Mouse (Mus musculus): ENCODE results near the gene Cdcp2. TPM values are rescaled to one million over a fixed set of nuclear protein-coding genes. Genes with fewer than 3 reads are reported as not detected.
A peak's percentile ranks its signal among the peaks of the same experiment; 100 is the strongest.
"Not testable (repeated sequence)": the region's sequence is repeated elsewhere in the genome, so short reads cannot be mapped to it uniquely, and the experiment has no call there.

Gene Cdcp2
- polyA plus RNA-seq, 1 experiment from 2014 or later: not detected

DNA sequence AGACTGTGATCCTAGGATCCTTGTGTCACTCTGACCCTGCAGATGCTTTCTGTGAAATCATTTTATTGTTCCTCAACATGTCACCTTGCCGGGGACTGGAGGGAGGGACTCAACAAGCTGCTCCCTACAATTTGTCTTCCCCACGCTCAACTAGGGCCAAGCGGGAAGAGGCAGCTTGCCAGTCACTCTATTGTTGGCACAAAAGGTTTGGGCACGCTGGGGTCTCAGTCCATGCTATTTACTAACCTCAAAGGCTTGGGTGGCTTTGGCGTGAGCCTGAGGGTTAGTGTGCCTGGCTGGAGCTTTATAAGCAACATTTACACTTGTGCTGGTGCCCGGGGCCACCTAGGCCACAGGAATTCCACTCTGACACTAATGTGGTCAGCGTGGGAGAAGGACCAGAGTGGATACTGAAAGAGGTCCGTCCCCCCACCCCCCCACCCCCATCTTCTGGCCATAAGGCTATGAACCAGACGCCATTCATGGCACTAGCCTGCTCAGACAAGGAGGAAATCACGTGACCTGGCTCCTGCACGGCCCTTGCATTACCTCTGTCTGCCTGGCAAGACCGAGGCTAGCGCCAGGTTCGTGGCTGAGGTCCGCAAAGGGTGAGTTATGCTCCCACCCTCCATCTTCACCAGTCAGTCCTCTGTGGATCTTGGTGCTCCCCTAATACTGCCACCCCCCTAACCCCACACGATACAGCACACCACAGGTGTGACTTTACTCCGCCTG, 2.3 kb downstream of the Cdcp2 start:
- WGBS: 73% methylated on average over 17 of the region's 17 CpGs
- Histone ChIP-seq H3K36me3 (ENCODE audit: control insufficient read depth, insufficient read depth, low read length) (no peaks in the 10 kb centered on the region), H3K4me1 (replicated peaks; ENCODE audit: control insufficient read depth, insufficient read depth, low read length) (peaks cover 3% of the 10 kb centered on the region), H3K27ac (ENCODE audit: low read depth, low read length) (no peak overlapping the region), H3K9ac (ENCODE audit: low read depth, low read length) (no peak overlapping the region), H3K9me3 (ENCODE audit: control insufficient read depth, low read length) (no peaks in the 10 kb centered on the region), H3K4me3 (ENCODE audit: low read depth, low read length) (no peak overlapping the region), H3K27me3 (replicated peaks; ENCODE audit: control insufficient read depth, insufficient read depth, low read length) (no peaks in the 10 kb centered on the region), H3K4me2 (no peak overlapping the region)
- DNase-seq (ENCODE audit: low spot score) (no peak), ATAC-seq (replicated peaks; ENCODE audit: low FRiP score) (no peak)

DNA sequence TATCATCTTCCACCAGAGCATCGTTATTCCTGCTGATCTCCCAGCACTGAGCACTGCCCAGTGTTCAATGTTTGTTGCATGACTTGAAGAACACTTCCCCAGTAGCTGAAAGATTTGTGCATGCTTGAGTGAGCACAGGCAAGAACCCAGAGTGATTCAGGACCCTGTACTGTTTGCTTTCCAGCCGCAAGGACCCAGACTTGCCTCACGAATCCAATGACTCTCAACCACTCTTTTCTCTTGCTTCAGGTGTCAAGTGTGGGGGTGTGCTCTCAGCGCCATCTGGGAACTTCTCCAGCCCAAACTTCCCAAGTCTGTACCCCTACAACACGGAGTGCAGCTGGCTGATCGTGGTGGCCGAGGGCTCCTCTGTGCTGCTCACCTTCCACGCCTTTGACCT, 5.5 kb downstream of the Cdcp2 start:
- H3K4me1 ChIP-seq (replicated peaks; ENCODE audit: control insufficient read depth, insufficient read depth, low read length): no peaks in the 10 kb centered on the region; the same call in 1 of the 2 replicates
- no peak overlapping the region for H3K9ac ChIP-seq (ENCODE audit: low read depth, low read length)
- DNase-seq (ENCODE audit: low spot score) (no peak), ATAC-seq (replicated peaks; ENCODE audit: low FRiP score) (no peak)
- no peak overlapping the region for H3K4me3 ChIP-seq (ENCODE audit: low read depth, low read length)
- no peaks in the 10 kb centered on the region for H3K9me3 ChIP-seq (ENCODE audit: control insufficient read depth, low read length)
- 74% methylated on average over 8 of the region's 8 CpGs for WGBS
- no peaks in the 10 kb centered on the region for H3K27me3 ChIP-seq (replicated peaks; ENCODE audit: control insufficient read depth, insufficient read depth, low read length)
- no peak overlapping the region for H3K27ac ChIP-seq (ENCODE audit: low read depth, low read length)
- H3K36me3 ChIP-seq (ENCODE audit: control insufficient read depth, insufficient read depth, low read length): no peaks in the 10 kb centered on the region
- no peak overlapping the region for H3K4me2 ChIP-seq

DNA sequence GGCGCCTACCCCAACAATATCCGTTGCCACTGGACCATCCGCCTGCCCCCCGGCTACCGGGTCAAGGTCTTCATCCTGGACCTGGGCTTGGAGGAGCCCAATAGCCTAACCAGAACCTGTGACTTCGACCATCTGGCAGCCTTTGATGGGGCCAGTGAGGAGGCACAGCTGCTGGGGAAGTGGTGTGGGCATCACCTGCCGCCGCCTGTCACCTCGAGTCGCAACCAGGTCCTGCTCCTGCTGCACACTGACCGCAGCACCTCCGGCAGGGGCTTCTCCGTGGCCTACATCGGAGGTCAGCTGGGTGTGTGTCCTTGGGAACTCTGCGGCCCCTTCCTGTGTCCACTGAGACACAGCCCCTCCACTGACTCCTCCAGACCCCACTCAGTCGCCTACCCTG, 10.1 kb downstream of the Cdcp2 start:
- H3K27me3 ChIP-seq (replicated peaks; ENCODE audit: control insufficient read depth, insufficient read depth, low read length): no peaks in the 10 kb centered on the region
- H3K4me1 ChIP-seq (replicated peaks; ENCODE audit: control insufficient read depth, insufficient read depth, low read length): no peaks in the 10 kb centered on the region; the same call in 1 of the 2 replicates
- no peak overlapping the region for H3K4me3 ChIP-seq (ENCODE audit: low read depth, low read length)
- H3K4me2 ChIP-seq: no peak overlapping the region
- ATAC-seq (replicated peaks; ENCODE audit: low FRiP score) (no peak), DNase-seq (ENCODE audit: low spot score) (no peak)
- no peak overlapping the region for H3K9ac ChIP-seq (ENCODE audit: low read depth, low read length)
- H3K9me3 ChIP-seq (ENCODE audit: control insufficient read depth, low read length): no peaks in the 10 kb centered on the region
- WGBS: 86% methylated on average over 16 of the region's 16 CpGs
- H3K36me3 ChIP-seq (ENCODE audit: control insufficient read depth, insufficient read depth, low read length): no peaks in the 10 kb centered on the region
- no peak overlapping the region for H3K27ac ChIP-seq (ENCODE audit: low read depth, low read length)

DNA sequence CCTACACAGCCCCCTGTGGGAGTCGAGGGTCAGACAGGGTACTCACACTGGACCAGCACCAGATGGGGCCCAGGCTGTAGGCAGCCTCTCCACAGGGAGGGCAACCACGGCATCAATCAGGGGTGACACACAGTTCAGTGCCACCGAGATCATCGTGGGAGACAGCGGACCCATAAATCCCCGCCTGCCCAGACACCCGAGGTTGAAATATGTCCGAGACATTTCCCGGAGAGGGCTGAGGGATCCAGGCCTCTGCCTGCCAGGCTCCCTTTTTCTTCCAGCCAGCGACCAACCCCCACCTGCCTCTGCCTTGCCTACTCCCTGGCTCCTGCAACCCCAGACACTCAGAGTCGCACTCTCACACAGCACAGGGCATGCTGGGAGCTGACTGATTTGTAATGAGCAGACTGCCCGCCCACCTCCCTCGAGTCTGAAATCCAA, 11.6 kb downstream of the Cdcp2 start:
- DNase-seq (ENCODE audit: low spot score): no peak
- ATAC-seq (replicated peaks; ENCODE audit: low FRiP score): no peak

DNA sequence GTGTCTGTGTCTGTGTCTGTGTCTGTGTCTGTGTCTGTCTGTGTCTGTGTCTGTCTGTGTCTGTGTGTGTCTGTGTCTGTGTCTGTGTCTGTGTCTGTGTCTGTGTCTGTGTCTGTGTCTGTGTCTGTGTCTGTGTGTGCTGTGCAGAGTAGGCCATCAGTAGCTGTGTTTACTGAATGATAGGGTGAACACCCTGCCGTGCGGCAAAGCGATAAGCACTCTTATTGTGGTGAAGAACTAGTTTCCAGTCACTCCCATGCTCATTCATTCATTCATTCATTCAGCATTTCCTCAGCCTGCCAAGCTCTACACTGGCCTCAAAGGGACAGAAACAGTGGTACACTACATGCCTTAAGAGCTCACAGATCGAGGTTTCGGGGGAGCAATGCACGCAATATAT, 12.5 kb downstream of the Cdcp2 start:
- H3K36me3 ChIP-seq (ENCODE audit: control insufficient read depth, insufficient read depth, low read length); H3K4me2 ChIP-seq; H3K27me3 ChIP-seq (replicated peaks; ENCODE audit: control insufficient read depth, insufficient read depth, low read length); DNase-seq (ENCODE audit: low spot score); H3K9ac ChIP-seq (ENCODE audit: low read depth, low read length); H3K4me1 ChIP-seq (replicated peaks; ENCODE audit: control insufficient read depth, insufficient read depth, low read length); H3K9me3 ChIP-seq (ENCODE audit: control insufficient read depth, low read length); H3K27ac ChIP-seq (ENCODE audit: low read depth, low read length); H3K4me3 ChIP-seq (ENCODE audit: low read depth, low read length): not testable (repeated sequence)
- 76% methylated on average over 6 of the region's 6 CpGs for WGBS
- ATAC-seq (replicated peaks; ENCODE audit: low FRiP score): peak; percentile 82

More for the DNA sequence above, 11.6 kb downstream of the Cdcp2 start:
- H3K4me3 ChIP-seq (ENCODE audit: low read depth, low read length): no peak overlapping the region
- no peaks in the 10 kb centered on the region for H3K27me3 ChIP-seq (replicated peaks; ENCODE audit: control insufficient read depth, insufficient read depth, low read length)
- H3K4me2 ChIP-seq: no peak overlapping the region
- H3K27ac ChIP-seq (ENCODE audit: low read depth, low read length): no peak overlapping the region; the same call in 1 of the 2 replicates
- H3K4me1 ChIP-seq (replicated peaks; ENCODE audit: control insufficient read depth, insufficient read depth, low read length): no peaks in the 10 kb centered on the region
- 52% methylated on average over 13 of the region's 13 CpGs for WGBS
- H3K36me3 ChIP-seq (ENCODE audit: control insufficient read depth, insufficient read depth, low read length): no peaks in the 10 kb centered on the region
- 0 out of 2 replicates have a peak overlapping the region, but pooled peaks have one; percentile 20 for H3K9ac ChIP-seq (ENCODE audit: low read depth, low read length)
- no peaks in the 10 kb centered on the region for H3K9me3 ChIP-seq (ENCODE audit: control insufficient read depth, low read length)

DNA sequence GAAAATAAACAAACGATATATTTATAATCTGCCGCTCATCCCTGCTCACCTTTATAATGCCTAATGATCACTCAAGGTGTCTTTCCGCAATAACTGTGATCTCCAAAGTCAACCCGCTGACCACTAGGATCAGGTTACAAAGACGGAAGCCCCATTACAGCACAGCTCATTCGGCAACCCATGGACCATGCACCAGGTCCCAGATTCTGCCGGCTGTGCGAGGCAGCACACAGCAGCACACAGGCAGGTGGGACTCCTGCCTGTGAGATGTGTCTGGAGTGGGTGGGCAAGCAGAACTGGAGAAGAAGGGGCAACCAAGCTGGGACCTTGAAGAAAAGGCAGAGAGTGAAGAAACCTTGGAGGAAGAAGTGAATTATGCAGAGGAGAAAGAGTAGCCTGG, 17.6 kb downstream of the Cdcp2 start:
- Histone ChIP-seq H3K9ac (ENCODE audit: low read depth, low read length) (no peak overlapping the region), H3K4me3 (ENCODE audit: low read depth, low read length) (no peak overlapping the region), H3K27ac (ENCODE audit: low read depth, low read length) (no peak overlapping the region), H3K27me3 (replicated peaks; ENCODE audit: control insufficient read depth, insufficient read depth, low read length) (no peaks in the 10 kb centered on the region), H3K9me3 (ENCODE audit: control insufficient read depth, low read length) (no peaks in the 10 kb centered on the region), H3K4me1 (replicated peaks; ENCODE audit: control insufficient read depth, insufficient read depth, low read length) (no peaks in the 10 kb centered on the region), H3K4me2 (no peak overlapping the region), H3K36me3 (ENCODE audit: control insufficient read depth, insufficient read depth, low read length) (no peaks in the 10 kb centered on the region)
- ATAC-seq (replicated peaks; ENCODE audit: low FRiP score) (no peak), DNase-seq (ENCODE audit: low spot score) (no peak)
- WGBS: 46% methylated on average over 8 of the region's 8 CpGs

DNA sequence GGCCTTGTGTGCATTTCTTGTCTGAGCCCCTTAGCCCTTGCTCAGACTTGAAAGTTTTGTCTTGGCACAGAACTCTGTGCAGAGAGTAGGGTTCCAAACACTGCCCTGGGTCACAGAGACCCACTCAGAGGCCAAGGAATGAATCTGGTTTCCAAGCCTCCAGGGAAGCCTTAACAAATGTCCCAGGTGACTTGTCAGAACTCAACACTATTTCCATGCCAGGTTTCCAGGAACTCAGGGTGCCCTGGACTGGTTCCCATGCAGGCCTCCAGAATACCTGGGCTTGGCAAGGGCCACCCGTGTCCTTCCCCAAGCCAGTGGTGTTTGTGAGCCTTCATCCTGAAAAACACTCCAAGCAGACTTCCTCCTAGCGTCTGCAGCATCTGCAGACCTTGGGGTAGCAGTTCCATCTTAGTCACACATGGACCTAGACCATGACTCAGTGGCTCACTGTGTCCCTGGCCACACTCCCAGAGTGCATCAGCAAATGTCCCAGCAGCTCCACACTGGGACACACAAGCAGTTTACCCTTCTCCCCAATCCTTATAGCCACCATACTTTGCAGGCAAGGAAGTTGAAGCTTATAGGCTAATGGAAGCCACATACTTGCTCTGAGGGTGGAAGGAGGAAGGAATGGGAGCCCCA, 21.2 kb downstream of the Cdcp2 start:
- 68% methylated on average over 2 of the region's 2 CpGs for WGBS
- ATAC-seq (replicated peaks; ENCODE audit: low FRiP score): no peak

DNA sequence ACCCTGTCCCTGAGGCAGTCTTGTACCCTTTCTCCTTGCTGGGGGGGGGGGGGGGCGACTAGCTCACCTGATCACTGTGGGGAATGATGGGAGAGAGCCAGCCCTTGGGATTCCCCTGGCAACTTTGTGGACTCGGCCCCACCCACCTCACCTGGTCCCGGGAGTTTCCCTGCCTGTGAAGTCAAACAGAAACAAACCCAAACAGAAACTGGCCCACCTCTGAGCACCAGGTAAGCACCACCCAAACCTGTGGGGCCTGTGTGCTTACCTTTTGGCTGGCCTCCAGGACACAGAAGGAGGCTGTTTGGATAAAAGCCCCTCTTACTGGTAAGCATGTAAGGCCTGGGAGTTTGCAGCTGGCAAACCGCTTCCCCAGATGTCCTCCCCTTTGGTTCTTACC, 22.4 kb downstream of the Cdcp2 start:
- WGBS: 53% methylated on average over 4 of the region's 4 CpGs
- Histone ChIP-seq H3K27ac (ENCODE audit: low read depth, low read length) (no peak overlapping the region), H3K9ac (ENCODE audit: low read depth, low read length) (no peak overlapping the region), H3K36me3 (ENCODE audit: control insufficient read depth, insufficient read depth, low read length) (no peaks in the 10 kb centered on the region), H3K9me3 (ENCODE audit: control insufficient read depth, low read length) (no peaks in the 10 kb centered on the region), H3K27me3 (replicated peaks; ENCODE audit: control insufficient read depth, insufficient read depth, low read length) (peaks cover under 1% of the 10 kb centered on the region; the same call in 1 of the 2 replicates), H3K4me3 (ENCODE audit: low read depth, low read length) (no peak overlapping the region), H3K4me2 (no peak overlapping the region), H3K4me1 (replicated peaks; ENCODE audit: control insufficient read depth, insufficient read depth, low read length) (no peaks in the 10 kb centered on the region)
- DNase-seq (ENCODE audit: low spot score) (no peak), ATAC-seq (replicated peaks; ENCODE audit: low FRiP score) (no peak)

More for the DNA sequence above, 21.2 kb downstream of the Cdcp2 start:
- Histone ChIP-seq H3K9ac (ENCODE audit: low read depth, low read length) (no peak overlapping the region), H3K27ac (ENCODE audit: low read depth, low read length) (no peak overlapping the region), H3K4me3 (ENCODE audit: low read depth, low read length) (no peak overlapping the region), H3K27me3 (replicated peaks; ENCODE audit: control insufficient read depth, insufficient read depth, low read length) (no peaks in the 10 kb centered on the region), H3K36me3 (ENCODE audit: control insufficient read depth, insufficient read depth, low read length) (no peaks in the 10 kb centered on the region), H3K4me2 (no peak overlapping the region), H3K9me3 (ENCODE audit: control insufficient read depth, low read length) (no peaks in the 10 kb centered on the region), H3K4me1 (replicated peaks; ENCODE audit: control insufficient read depth, insufficient read depth, low read length) (no peaks in the 10 kb centered on the region)
- DNase-seq (ENCODE audit: low spot score): no peak

DNA sequence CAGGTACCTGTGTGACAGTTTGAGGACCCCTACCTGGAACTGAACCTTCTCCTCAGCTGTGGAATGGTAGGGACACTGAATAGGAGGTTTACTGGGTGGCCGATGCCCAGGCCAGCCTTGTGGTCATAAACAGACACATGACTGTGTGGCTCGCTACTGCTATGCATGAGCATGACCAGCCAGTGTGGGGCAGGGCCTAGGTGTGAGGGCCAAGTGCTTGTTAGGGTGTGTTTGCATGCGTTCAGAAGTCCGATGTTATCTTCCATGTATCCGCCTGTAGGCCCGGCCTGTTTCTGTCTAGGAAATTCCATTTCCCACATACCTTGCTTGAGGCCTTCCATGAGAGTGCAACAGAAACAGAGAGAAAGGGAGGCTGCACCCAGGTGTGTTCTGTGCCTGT, 24.0 kb downstream of the Cdcp2 start:
- no peak overlapping the region for H3K4me2 ChIP-seq
- DNase-seq (ENCODE audit: low spot score): no peak
- no peaks in the 10 kb centered on the region for H3K36me3 ChIP-seq (ENCODE audit: control insufficient read depth, insufficient read depth, low read length)
- H3K9ac ChIP-seq (ENCODE audit: low read depth, low read length): no peak overlapping the region
- H3K9me3 ChIP-seq (ENCODE audit: control insufficient read depth, low read length): no peaks in the 10 kb centered on the region
- no peak overlapping the region for H3K27ac ChIP-seq (ENCODE audit: low read depth, low read length)
- no peaks in the 10 kb centered on the region for H3K4me1 ChIP-seq (replicated peaks; ENCODE audit: control insufficient read depth, insufficient read depth, low read length)
- H3K4me3 ChIP-seq (ENCODE audit: low read depth, low read length): no peak overlapping the region
- peaks cover 3% of the 10 kb centered on the region; the same call in 1 of the 2 replicates for H3K27me3 ChIP-seq (replicated peaks; ENCODE audit: control insufficient read depth, insufficient read depth, low read length)
- 90% methylated on average over 6 of the region's 6 CpGs for WGBS
- no peak for ATAC-seq (replicated peaks; ENCODE audit: low FRiP score)
